Mouse (Mus musculus) heart, postnatal 0 days (tissue): ENCODE data around the gene Abcg8.

Experiments
- CTCF ChIP-seq: IDR thresholded peaks from 2 replicates; pipeline ENCODE4 v1.5.1; 2016; ENCODE audit warnings: antibody characterized with exemption, control low read depth, low read depth
- EP300 ChIP-seq: IDR thresholded peaks from 2 replicates; pipeline ENCODE4 v1.6.1; 2016; ENCODE audit warnings: antibody characterized with exemption, low read depth

GRCm38 (mm10) chr17:84657422-84657732, 18.7 kb upstream of the Abcg8 start:
- TF ChIP-seq CTCF = no peak
- TF ChIP-seq EP300 = no peak
